26 mouse cellular contexts compared by ENCODE assay signal in the genomic region with DNA sequence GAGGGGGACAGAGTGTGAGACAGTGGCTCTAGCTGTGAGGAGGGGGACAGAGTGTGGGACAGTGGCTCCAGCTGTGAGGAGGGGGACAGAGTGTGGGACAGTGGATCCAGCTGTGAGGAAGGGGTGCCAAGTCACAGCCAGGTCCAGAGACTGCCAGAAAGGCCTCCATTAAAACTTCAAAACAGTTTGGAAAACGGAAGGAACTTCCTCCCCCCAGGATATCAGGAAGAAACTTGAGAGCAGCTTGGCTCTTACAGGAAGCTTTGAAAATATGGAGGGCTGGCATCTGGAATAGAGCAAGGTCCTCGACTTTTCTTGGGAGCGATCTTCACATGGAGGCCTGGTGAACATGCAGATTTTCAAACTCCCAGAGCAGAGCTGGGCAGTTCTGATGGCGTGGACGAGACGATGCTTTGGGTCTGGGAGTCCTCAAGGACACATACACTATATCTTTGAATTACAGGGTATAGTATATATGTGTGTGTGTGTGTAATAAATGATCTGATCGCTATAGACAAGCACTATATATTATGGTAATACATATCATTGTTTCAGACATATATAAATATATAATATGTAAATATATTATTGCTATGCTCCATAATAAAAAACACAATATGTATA. TPM values are rescaled to one million over a fixed set of nuclear protein-coding genes. Genes with fewer than 3 reads are reported as not detected.
A peak's percentile ranks its signal among the peaks of the same experiment; 100 is the strongest.
DNase-seq lines count a peak whose midpoint lies in the region; ATAC-seq lines count a peak whose summit lies in the region.
"Had no signal": no experiment of that assay in that cellular context is flagged by ENCODE, and none has a peak within 500 bp of the region (broad histone marks: within the 10 kb centered on the region; RNA-seq: fewer than 3 reads in every experiment).

No protein-coding gene starts in this region.

- H3K27me3 ChIP-seq in kidney, embryonic 16.5 days (ENCODE audit: insufficient read depth, low read length): no peaks in the 10 kb centered on the region
- H3K27me3 ChIP-seq in lung, embryonic 15.5 days: no peaks in the 10 kb centered on the region
- no peaks in the 10 kb centered on the region for H3K27me3 ChIP-seq in embryonic facial prominence, embryonic 14.5 days (replicated peaks; ENCODE audit: control insufficient read depth, insufficient read depth, low read length)
- H3K27me3 ChIP-seq in limb, embryonic 10.5 days (ENCODE audit: low read depth, poor library complexity, severe bottlenecking): no peaks in the 10 kb centered on the region
- H3K27me3 ChIP-seq: embryonic facial prominence, embryonic 12.5 days; hindbrain, embryonic 12.5 days; hindbrain, embryonic 15.5 days had no signal

- 57% methylated on average over 7 of the region's 7 CpGs for WGBS in kidney, embryonic 16.5 days
- 46% methylated on average over 7 of the region's 7 CpGs for WGBS in lung, embryonic 15.5 days
- WGBS in embryonic facial prominence, embryonic 14.5 days: 44% methylated on average over 7 of the region's 7 CpGs
- WGBS in limb, embryonic 10.5 days: 63% methylated on average over 7 of the region's 7 CpGs

- H3K4me3 ChIP-seq in kidney, embryonic 16.5 days (ENCODE audit: low read length): no peak overlapping the region
- H3K4me3 ChIP-seq in lung, embryonic 15.5 days: no peak overlapping the region
- H3K4me3 ChIP-seq in embryonic facial prominence, embryonic 14.5 days (ENCODE audit: low read depth, low read length): no peak overlapping the region
- H3K4me3 ChIP-seq in limb, embryonic 10.5 days: no peak overlapping the region
- H3K4me3 ChIP-seq: embryonic facial prominence, embryonic 12.5 days; erythroblast, embryonic 14.5 days; gastrocnemius, adult 2 months; hindbrain, embryonic 12.5 days; hindbrain, embryonic 15.5 days had no signal

- H3K9me3 ChIP-seq in kidney, embryonic 16.5 days (ENCODE audit: low read length): no peaks in the 10 kb centered on the region
- H3K9me3 ChIP-seq in lung, embryonic 15.5 days: no peaks in the 10 kb centered on the region
- H3K9me3 ChIP-seq in embryonic facial prominence, embryonic 14.5 days (ENCODE audit: control insufficient read depth, low read length): no peaks in the 10 kb centered on the region
- H3K9me3 ChIP-seq in limb, embryonic 10.5 days (replicated peaks): no peaks in the 10 kb centered on the region
- H3K9me3 ChIP-seq: embryonic facial prominence, embryonic 12.5 days; hindbrain, embryonic 12.5 days; hindbrain, embryonic 15.5 days had no signal

- H3K36me3 ChIP-seq in kidney, embryonic 16.5 days (ENCODE audit: insufficient read depth, low read length): peaks cover 7% of the 10 kb centered on the region; the same call in 1 of the 2 replicates
- no peaks in the 10 kb centered on the region for H3K36me3 ChIP-seq in lung, embryonic 15.5 days
- no peaks in the 10 kb centered on the region for H3K36me3 ChIP-seq in embryonic facial prominence, embryonic 14.5 days (ENCODE audit: control insufficient read depth, insufficient read depth, low read length)
- H3K36me3 ChIP-seq in limb, embryonic 10.5 days: peaks cover 23% of the 10 kb centered on the region
- H3K36me3 ChIP-seq: embryonic facial prominence, embryonic 12.5 days; hindbrain, embryonic 12.5 days; hindbrain, embryonic 15.5 days had no signal

- H3K9ac ChIP-seq in kidney, embryonic 16.5 days (replicated peaks; ENCODE audit: low read length): no peak overlapping the region
- H3K9ac ChIP-seq in lung, embryonic 15.5 days: no peak overlapping the region
- H3K9ac ChIP-seq in embryonic facial prominence, embryonic 14.5 days (ENCODE audit: low read depth, low read length): no peak overlapping the region
- H3K9ac ChIP-seq: embryonic facial prominence, embryonic 12.5 days; forebrain, postnatal 0 days; hindbrain, embryonic 12.5 days; hindbrain, embryonic 15.5 days had no signal

- peak overlapping the region; percentile 38; the same call in 1 of the 2 replicates for H3K27ac ChIP-seq in kidney, embryonic 16.5 days (ENCODE audit: low read length)
- H3K27ac ChIP-seq in lung, embryonic 15.5 days: peak overlapping the region; percentile 29
- H3K27ac ChIP-seq in embryonic facial prominence, embryonic 14.5 days (replicated peaks; ENCODE audit: low read depth, low read length): no peak overlapping the region
- H3K27ac ChIP-seq in limb, embryonic 10.5 days: peak overlapping the region; percentile 50
- H3K27ac ChIP-seq: embryonic facial prominence, embryonic 12.5 days; gastrocnemius, adult 2 months; hindbrain, embryonic 12.5 days; hindbrain, embryonic 15.5 days had no signal

- 0 out of 2 replicates have a peak, but pooled peaks cover 9% of the 10 kb centered on the region for H3K4me1 ChIP-seq in kidney, embryonic 16.5 days (ENCODE audit: insufficient read depth, low read length)
- H3K4me1 ChIP-seq in lung, embryonic 15.5 days: peaks cover 13% of the 10 kb centered on the region; the same call in 1 of the 2 replicates
- H3K4me1 ChIP-seq in embryonic facial prominence, embryonic 14.5 days (ENCODE audit: control insufficient read depth, insufficient read depth, low read length): no peaks in the 10 kb centered on the region
- peaks cover 13% of the 10 kb centered on the region for H3K4me1 ChIP-seq in limb, embryonic 10.5 days
- H3K4me1 ChIP-seq: hindbrain, embryonic 12.5 days; hindbrain, embryonic 15.5 days had no signal

- no peak for ATAC-seq in kidney, embryonic 16.5 days (ENCODE audit: low FRiP score, low TSS enrichment)
- ATAC-seq in lung, embryonic 15.5 days (ENCODE audit: borderline replicate concordance, extremely low read depth, low FRiP score, low TSS enrichment): no peak; the same call in 1 of the 2 replicates
- no peak for ATAC-seq in embryonic facial prominence, embryonic 14.5 days (ENCODE audit: low read depth)
- ATAC-seq: CD4-positive, CD25-positive, alpha-beta regulatory T cell, adult 4 months; forebrain, embryonic 14.5 days; forebrain, postnatal 0 days had no signal

- no peak for DNase-seq in kidney, postnatal 4 days
- DNase-seq in lung, postnatal 14 days: no peak
- DNase-seq in embryonic facial prominence, embryonic 14.5 days (ENCODE audit: low spot score): peak; percentile 45
- no peak for DNase-seq in limb, embryonic 10.5 days (ENCODE audit: low spot score)
- DNase-seq in cerebellum, adult 9-11 months: no peak
- DNase-seq: adrenal gland, adult 2 months; adrenal gland, postnatal 14 days; cerebellum, adult 11 months; cerebellum, adult 2 months; cerebellum, postnatal 10 days; cerebellum, postnatal 36 days; embryo, embryonic 11 days; forebrain, postnatal 0 days; gastrocnemius, adult 2 months; gastrocnemius, postnatal 14 days; heart, adult 11 months had no signal

- no peak overlapping the region for H3K4me2 ChIP-seq in kidney, embryonic 16.5 days (replicated peaks; ENCODE audit: low read depth, low read length)
- no peak overlapping the region for H3K4me2 ChIP-seq in lung, embryonic 15.5 days
- no peak overlapping the region for H3K4me2 ChIP-seq in embryonic facial prominence, embryonic 14.5 days (ENCODE audit: low read depth, low read length)
- H3K4me2 ChIP-seq: embryonic facial prominence, embryonic 12.5 days; heart, embryonic 11.5 days; hindbrain, embryonic 12.5 days; hindbrain, embryonic 15.5 days had no signal

RNA-seq across cellular contexts. Expression of a gene that starts 16.6 kb away (rescaled TPM):
- 11.5 and 15.2 TPM in 2 replicates for polyA plus RNA-seq in kidney, embryonic 16.5 days (2015; fragmentation: Nextera tagmentation; extraction: Ambion mirVana)
- polyA plus RNA-seq in lung, embryonic 15.5 days (2015; fragmentation: Nextera tagmentation; extraction: Ambion mirVana): 5.9 and 7.5 TPM in 2 replicates
- 8.5 and 9.3 TPM in 2 replicates for polyA plus RNA-seq in embryonic facial prominence, embryonic 14.5 days (2014; fragmentation: Nextera tagmentation; extraction: Ambion mirVana)
- 7.6 and 8.0 TPM in 2 replicates for polyA plus RNA-seq in limb, embryonic 10.5 days (2016; fragmentation: Nextera tagmentation; extraction: Ambion mirVana)
- polyA plus RNA-seq: C2C12; erythroblast, embryonic 14.5 days had no signal
